Mouse (Mus musculus) midbrain, embryonic 14.5 days (tissue): ENCODE results near the gene Fam172a. TPM values are rescaled to one million over a fixed set of nuclear protein-coding genes. Genes with fewer than 3 reads are reported as not detected.

Experiments
- ATAC-seq: fragments of 200-750 bp; cut with Nextera tagmentation; 2 replicates; pipeline ENCODE4 v1.8.0; 2017; ENCODE audit warnings: moderate number of reproducible peaks, moderate library complexity; ENCODE audit not compliant: low FRiP score, low TSS enrichment
- DNase-seq: peaks from one replicate; pipeline ENCODE4 v3.0.0-alpha.2; 2015
- H3K27ac ChIP-seq: fragments of 300-500 bp; sonication (generic); replicated peaks from 2 replicates; pipeline ENCODE4 v1.5.1; 2014; ENCODE audit warnings: mild to moderate bottlenecking, low read depth, low read length, moderate library complexity
- H3K27me3 ChIP-seq: fragments of 300-500 bp; sonication (generic); 2 replicates; pipeline ENCODE4 v1.6.1; 2014; ENCODE audit warnings: low read length, control low read depth, mixed read lengths; ENCODE audit not compliant: control insufficient read depth, insufficient read depth
- H3K36me3 ChIP-seq: fragments of 300-500 bp; sonication (generic); 2 replicates; pipeline ENCODE4 v1.6.1; 2014; ENCODE audit warnings: low read length, control low read depth; ENCODE audit not compliant: control insufficient read depth, insufficient read depth
- H3K4me1 ChIP-seq: fragments of 300-500 bp; sonication (generic); 2 replicates; pipeline ENCODE4 v1.6.1; 2014; ENCODE audit warnings: mild to moderate bottlenecking, antibody characterized with exemption, low read length, control low read depth; ENCODE audit not compliant: control insufficient read depth, insufficient read depth
- H3K4me2 ChIP-seq: fragments of 300-500 bp; sonication (generic); 2 replicates; pipeline ENCODE4 v1.6.1; 2014; ENCODE audit warnings: mild to moderate bottlenecking, low read length, moderate library complexity
- H3K4me3 ChIP-seq: fragments of 300-500 bp; sonication (generic); replicated peaks from 2 replicates; pipeline ENCODE4 v1.5.1; 2014; ENCODE audit warnings: low read depth, low read length
- H3K9ac ChIP-seq: fragments of 300-500 bp; sonication (generic); replicated peaks from 2 replicates; pipeline ENCODE4 v1.6.1; 2014; ENCODE audit warnings: mild to moderate bottlenecking, low read length, moderate library complexity
- H3K9me3 ChIP-seq: fragments of 300-500 bp; sonication (generic); 2 replicates; pipeline ENCODE4 v1.6.1; 2016; ENCODE audit warnings: low read length, control low read depth, mixed read lengths; ENCODE audit not compliant: control insufficient read depth
- WGBS: fragments of 180-500 bp; shearing (Covaris S2); extraction: QIAGEN DNeasy Blood & Tissue Kit; methylation state at CpG from one replicate; pipeline ENCODE4 v1.1.7; 2014; 5-methylcytosine and 5-hydroxymethylcytosine counted together
- polyA plus RNA-seq: library from polyadenylated mRNA; unstranded; fragments of >200 nt; fragmentation: Nextera tagmentation; extraction: Ambion mirVana; gene quantifications from 2 replicates; pipeline ENCODE4 v1.2.1, GENCODE M21; 2014

The Fam172a gene
- polyA plus RNA-seq, 1 experiment from 2014 or later, result 48.2 TPM

DNA sequence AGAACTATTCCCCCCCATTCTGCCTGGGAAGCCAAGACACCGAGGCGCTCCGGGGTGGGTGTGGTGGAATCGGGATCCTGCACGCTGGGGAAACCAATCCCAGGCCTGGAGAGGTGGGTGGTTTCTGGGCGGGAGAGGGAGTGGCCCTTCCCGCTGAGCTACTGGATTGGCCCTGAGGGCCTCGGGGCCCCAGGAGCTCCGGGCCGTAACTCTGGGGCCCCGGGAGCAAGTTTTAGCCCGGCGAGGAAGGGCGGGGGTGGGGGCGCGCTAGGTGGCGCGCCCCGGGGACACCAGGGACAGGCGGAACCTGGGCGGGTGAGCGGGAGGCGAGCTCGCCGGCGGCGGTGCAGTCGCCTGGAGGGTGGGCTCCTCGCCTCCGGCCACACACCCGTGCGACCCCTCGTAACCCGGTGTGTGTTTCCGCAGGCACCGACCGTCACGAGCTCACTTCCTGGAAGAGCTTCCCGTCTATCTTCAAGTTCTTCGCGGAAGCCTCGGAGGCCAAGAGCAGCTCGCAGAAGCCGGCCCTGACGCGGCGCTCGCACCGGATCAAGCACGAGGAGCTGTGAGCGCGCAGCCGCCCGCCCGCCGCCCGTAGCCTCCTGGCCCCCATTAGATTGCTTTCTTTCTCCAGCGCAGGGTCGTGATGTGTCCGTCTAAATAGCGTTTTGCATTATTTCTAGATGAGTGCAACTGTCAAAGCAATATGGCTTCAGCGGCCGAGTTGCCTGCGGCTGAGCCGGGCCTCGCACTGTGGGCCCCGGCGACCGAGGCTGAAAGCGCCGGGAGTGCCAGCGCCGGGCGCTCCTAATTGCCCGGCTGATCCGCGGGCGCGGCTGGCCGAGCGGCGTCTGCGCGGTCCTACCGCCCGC is 461.5 kb downstream of the Fam172a start:
- H3K9ac ChIP-seq, result peak overlapping the region; percentile 73
- H3K9me3 ChIP-seq, result no peaks in the 10 kb centered on the region
- peak overlapping the region; percentile 94 for H3K27ac ChIP-seq
- WGBS, result under 1% methylated on average over 86 of the region's 86 CpGs
- ATAC-seq (peak; percentile 89), DNase-seq (peak; percentile 89)
- H3K4me3 ChIP-seq, result peak overlapping the region; percentile 62
- peaks cover 31% of the 10 kb centered on the region for H3K27me3 ChIP-seq
- H3K4me2 ChIP-seq, result peak overlapping the region; percentile 85
- H3K4me1 ChIP-seq, result 0 out of 2 replicates have a peak, but pooled peaks cover 6% of the 10 kb centered on the region
- no peaks in the 10 kb centered on the region for H3K36me3 ChIP-seq

DNA sequence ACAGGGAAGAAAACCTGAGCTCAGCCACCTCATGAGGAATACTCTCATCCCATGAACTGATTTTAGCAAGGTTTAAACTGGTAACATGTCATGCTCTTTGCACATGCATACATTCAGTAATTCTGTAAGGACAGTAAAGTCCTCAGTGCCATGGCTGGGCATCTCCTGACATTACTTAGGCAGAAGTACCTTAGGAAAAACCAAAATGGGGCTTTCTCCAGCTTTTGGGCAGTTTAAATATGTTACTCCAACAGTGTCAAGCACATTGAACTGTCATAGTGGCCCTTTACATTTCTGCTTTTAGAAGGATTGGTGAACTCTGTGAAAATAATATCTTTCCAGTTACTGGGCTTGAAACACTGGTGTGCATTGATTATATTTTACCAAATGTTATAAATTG is 463.1 kb downstream of the Fam172a start:
- no peak for ATAC-seq
- peak overlapping the region; percentile 41; the same call in 1 of the 2 replicates for H3K27ac ChIP-seq
- peaks cover 46% of the 10 kb centered on the region for H3K27me3 ChIP-seq
- H3K36me3 ChIP-seq, result no peaks in the 10 kb centered on the region
- H3K4me1 ChIP-seq, result 0 out of 2 replicates have a peak, but pooled peaks cover 6% of the 10 kb centered on the region
- no peak for DNase-seq
- H3K9ac ChIP-seq, result no peak overlapping the region; the same call in 1 of the 2 replicates
- H3K9me3 ChIP-seq, result no peaks in the 10 kb centered on the region
- peak overlapping the region; percentile 85 for H3K4me2 ChIP-seq
- H3K4me3 ChIP-seq, result no peak overlapping the region

DNA sequence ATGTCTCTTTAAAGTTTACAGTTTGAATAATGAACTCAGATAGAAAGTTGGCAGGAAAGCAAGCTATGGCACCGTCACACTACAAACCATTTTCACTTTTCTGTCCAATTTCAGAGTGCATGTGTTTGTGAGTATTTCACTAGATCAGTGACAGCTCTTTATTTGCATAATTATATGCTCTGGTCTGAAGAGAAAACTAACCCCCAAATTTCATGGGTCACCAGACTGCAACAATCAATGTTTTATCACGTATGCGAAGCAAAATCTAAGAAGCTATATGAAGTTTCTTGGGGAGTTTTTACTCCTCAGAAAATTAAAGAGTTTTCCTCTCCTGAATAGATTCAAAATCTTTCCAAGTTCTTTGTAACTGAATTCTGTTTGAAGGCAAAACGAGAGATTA is 466.3 kb downstream of the Fam172a start:
- no peak for ATAC-seq
- H3K36me3 ChIP-seq, result no peaks in the 10 kb centered on the region
- no peak overlapping the region for H3K27ac ChIP-seq
- no peaks in the 10 kb centered on the region for H3K4me1 ChIP-seq
- DNase-seq, result no peak
- no peak overlapping the region for H3K9ac ChIP-seq
- no peaks in the 10 kb centered on the region for H3K9me3 ChIP-seq
- peaks cover 67% of the 10 kb centered on the region for H3K27me3 ChIP-seq
- H3K4me3 ChIP-seq, result no peak overlapping the region
- no peak overlapping the region for H3K4me2 ChIP-seq
- WGBS, result 17% methylated on average over 4 of the region's 4 CpGs

DNA sequence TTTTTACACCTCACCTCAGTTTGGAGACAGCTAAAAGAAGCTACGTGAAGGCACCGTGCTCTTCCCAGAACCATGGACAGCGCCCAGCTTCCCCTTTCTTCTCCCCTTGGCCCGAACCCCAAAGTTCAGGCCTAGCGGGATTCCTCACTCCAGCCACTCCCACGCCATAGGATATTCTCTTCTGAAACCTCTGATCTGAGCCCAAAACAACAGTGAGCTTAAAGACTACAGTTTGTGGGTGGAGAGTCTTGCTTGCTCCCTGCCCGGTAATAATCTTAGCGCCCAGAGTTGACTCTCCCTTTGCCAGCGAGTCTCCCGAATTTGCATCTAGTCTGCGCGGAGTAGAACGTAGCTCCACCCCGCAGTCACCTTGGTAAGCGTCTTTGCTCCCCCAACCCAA is 469.5 kb downstream of the Fam172a start:
- Histone ChIP-seq H3K27me3 (peaks cover 78% of the 10 kb centered on the region), H3K4me3 (peak overlapping the region; percentile 19; the same call in 1 of the 2 replicates), H3K4me1 (no peaks in the 10 kb centered on the region), H3K9me3 (no peaks in the 10 kb centered on the region), H3K9ac (no peak overlapping the region), H3K36me3 (no peaks in the 10 kb centered on the region), H3K4me2 (peak overlapping the region; percentile 48), H3K27ac (peak overlapping the region; percentile 58)
- 3% methylated on average over 15 of the region's 15 CpGs for WGBS
- DNase-seq, result peak; percentile 54
- ATAC-seq, result no peak

DNA sequence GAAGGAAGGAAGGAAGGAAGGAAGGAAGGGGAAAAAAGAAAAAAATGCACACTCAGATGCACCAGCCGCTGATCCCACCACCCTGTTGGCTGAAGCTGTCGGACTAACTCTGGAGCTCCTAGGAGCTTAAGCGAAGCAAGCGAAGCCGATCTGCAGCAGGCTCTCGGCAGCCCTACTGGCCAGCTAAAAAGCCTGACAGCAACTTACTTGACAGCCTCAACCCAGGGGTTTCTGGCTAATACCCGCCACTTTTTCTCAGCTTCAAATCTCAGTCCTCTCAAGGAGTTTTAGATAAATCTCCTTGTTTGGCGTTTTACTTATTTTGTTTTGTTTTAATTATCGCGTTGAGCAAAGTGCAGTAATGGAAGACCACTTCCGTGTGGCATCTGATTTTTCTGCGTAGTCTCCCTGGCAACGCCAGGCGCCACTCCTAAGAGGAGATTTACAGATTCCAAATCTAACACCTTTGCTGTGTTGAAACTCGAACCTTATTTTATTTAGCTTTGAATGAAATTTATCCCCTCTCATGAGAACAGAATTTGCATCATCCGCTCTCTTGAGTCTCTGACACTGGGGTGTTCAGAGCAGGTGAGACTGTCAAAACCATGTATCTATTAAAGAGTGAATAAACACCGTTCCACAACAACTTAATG is 470.3 kb downstream of the Fam172a start:
- 2% methylated on average over 17 of the region's 17 CpGs for WGBS
- ATAC-seq (no peak), DNase-seq (peak; percentile 72)
- H3K27ac ChIP-seq, result peak overlapping the region; percentile 58; the same call in 1 of the 2 replicates
- peak overlapping the region; percentile 1; the same call in 1 of the 2 replicates for H3K4me3 ChIP-seq
- H3K4me1 ChIP-seq, result no peaks in the 10 kb centered on the region
- H3K4me2 ChIP-seq, result peak overlapping the region; percentile 48
- peaks cover 81% of the 10 kb centered on the region for H3K27me3 ChIP-seq
- H3K36me3 ChIP-seq, result no peaks in the 10 kb centered on the region
- no peak overlapping the region; the same call in 1 of the 2 replicates for H3K9ac ChIP-seq
- H3K9me3 ChIP-seq, result no peaks in the 10 kb centered on the region

DNA sequence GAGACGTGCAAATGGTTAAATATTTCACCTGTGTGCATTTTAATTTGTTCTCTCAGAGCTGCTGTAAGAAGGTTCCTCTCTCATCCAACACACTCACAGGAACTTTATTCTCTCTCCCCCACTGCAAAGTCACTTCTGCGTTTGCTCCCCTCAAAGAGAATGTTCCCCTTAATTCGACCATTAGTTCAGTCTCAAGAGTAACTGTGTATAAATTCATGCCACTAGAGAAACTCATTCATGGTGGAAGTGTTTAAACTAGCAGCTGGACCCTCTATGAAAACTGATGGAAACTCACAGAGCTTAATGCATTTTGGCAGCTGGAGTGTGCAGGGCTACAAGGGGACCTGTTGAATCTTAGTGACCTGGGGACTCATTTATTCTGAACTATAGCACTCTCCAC is 471.0 kb downstream of the Fam172a start:
- H3K4me3 ChIP-seq, result no peak overlapping the region
- WGBS, result 5% methylated on average over 3 of the region's 3 CpGs
- no peak overlapping the region for H3K27ac ChIP-seq
- no peaks in the 10 kb centered on the region for H3K9me3 ChIP-seq
- DNase-seq (no peak), ATAC-seq (no peak)
- no peaks in the 10 kb centered on the region for H3K4me1 ChIP-seq
- no peak overlapping the region for H3K9ac ChIP-seq
- H3K4me2 ChIP-seq, result peak overlapping the region; percentile 48; the same call in 1 of the 2 replicates
- peaks cover 81% of the 10 kb centered on the region for H3K27me3 ChIP-seq
- no peaks in the 10 kb centered on the region for H3K36me3 ChIP-seq

DNA sequence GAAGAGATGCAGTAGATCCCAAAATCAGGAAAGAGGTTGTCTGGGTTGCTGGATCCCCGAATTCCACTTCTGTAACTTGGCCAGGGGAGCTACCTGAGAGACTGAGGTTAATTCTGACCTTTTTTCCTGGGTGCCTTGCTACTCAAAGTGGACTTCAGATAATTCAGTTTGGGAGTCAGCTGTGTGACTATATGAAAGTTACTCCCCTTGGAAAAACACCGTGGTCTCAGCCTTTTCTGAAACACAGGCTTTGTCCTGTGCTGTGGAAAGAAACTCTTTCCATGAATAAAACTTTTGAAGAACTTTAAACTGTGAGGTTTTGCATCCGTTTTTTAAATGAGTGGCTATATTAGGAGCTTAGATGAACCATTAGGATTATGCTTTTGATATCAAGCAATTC is 472.4 kb downstream of the Fam172a start:
- DNase-seq (no peak), ATAC-seq (no peak)
- no peak overlapping the region for H3K4me3 ChIP-seq
- no peak overlapping the region for H3K9ac ChIP-seq
- no peak overlapping the region for H3K27ac ChIP-seq
- peaks cover 81% of the 10 kb centered on the region for H3K27me3 ChIP-seq
- WGBS, result 12% methylated on average over 3 of the region's 3 CpGs
- no peak overlapping the region for H3K4me2 ChIP-seq
- H3K4me1 ChIP-seq, result no peaks in the 10 kb centered on the region; the same call in 1 of the 2 replicates
- no peaks in the 10 kb centered on the region for H3K36me3 ChIP-seq
- H3K9me3 ChIP-seq, result no peaks in the 10 kb centered on the region

DNA sequence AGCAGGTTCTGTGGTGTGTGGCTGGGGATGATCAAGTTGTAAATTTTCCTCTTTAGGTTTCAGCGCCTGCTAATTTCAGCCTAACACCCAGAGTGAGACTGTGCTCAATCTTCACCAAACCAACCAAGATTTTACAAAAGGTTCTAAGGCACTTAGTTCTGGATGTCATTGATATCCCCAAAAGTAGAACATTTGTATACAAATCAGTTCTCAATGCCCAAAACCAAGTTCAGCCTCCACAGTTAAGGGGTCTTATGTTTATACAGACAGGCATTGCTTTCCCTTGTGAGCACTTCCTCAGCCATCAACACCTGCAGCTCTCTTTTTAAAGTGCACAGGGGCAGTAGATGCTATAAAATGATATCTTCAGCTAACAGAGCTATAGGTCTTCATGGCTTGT is 473.1 kb downstream of the Fam172a start:
- WGBS, result 22% methylated on average over 1 of the region's 1 CpGs
- Histone ChIP-seq H3K27ac (no peak overlapping the region), H3K9ac (no peak overlapping the region), H3K36me3 (no peaks in the 10 kb centered on the region), H3K9me3 (no peaks in the 10 kb centered on the region), H3K4me3 (no peak overlapping the region), H3K27me3 (peaks cover 80% of the 10 kb centered on the region), H3K4me1 (peaks cover 7% of the 10 kb centered on the region; the same call in 1 of the 2 replicates), H3K4me2 (peak overlapping the region; percentile 37)
- ATAC-seq (no peak), DNase-seq (no peak)
